Mouse (Mus musculus): ENCODE data around the gene Zfp57.
"Not testable (repeated sequence)": the region's sequence is repeated elsewhere in the genome, so short reads cannot be mapped to it uniquely, and the experiment has no call there.

Gene Zfp57

DNA sequence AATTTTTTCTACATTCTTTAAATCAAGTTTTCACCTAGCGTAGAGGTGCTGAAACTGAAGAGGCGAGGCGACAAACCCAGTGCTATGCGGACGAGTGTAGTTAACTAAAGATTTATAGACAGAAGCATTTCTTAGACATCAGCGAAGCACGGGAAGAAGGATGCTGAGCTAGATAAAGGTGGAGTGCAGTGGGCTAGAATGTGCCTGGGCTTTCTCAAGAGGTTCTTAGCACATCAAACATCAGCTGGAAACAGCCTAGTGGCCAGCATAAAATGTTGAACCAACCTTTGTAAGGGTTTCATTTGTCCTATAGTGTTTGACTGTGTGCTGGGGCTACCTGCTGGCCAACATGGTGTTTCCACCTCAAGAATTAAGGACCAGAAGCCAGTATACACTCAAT, at the start of gene Zfp57:
Gene Zfp57, plus strand, starts transcription at position 301 of the 400 bp plus-strand sequence.
- DNase-seq: no peak

DNA sequence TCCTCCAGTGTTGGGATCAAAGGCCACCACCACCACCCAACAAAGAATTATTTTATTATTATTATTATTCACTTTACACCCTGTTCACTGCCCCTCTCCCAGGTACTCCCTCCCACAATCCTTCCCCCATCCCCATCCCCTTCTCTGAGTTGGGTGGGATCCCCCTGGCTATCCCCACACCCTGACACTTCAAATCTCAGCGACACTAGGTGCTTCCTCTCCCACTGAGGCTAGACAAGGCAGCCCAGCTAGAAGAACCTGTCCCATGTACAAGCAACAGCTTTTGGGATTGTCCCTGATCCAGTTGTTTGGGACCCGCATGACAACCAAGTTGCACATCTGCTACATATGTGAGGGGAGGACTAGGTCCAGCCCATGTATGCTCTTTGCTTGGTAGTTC, 48.3 kb upstream of the Zfp57 start:
- no peak for DNase-seq

DNA sequence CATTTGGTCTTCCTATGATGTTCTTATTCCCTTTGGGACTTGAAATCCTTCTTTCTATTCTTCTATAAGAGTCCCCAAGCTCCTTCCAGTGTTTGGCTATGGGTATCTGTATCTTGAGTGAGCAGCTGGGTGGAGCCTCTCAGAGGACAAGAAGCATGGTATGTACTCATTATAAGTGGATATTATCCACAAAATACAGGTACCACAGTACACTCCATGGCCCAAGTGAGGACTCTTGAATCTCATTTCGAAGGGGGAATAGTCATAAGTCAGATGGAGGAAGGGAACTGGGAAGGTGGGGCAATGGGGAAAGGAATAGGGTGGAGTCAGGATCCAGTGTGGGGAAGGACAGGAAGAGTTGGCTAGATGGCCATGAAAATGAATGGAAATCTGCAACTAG, 47.9 kb upstream of the Zfp57 start:
- no peak for DNase-seq

DNA sequence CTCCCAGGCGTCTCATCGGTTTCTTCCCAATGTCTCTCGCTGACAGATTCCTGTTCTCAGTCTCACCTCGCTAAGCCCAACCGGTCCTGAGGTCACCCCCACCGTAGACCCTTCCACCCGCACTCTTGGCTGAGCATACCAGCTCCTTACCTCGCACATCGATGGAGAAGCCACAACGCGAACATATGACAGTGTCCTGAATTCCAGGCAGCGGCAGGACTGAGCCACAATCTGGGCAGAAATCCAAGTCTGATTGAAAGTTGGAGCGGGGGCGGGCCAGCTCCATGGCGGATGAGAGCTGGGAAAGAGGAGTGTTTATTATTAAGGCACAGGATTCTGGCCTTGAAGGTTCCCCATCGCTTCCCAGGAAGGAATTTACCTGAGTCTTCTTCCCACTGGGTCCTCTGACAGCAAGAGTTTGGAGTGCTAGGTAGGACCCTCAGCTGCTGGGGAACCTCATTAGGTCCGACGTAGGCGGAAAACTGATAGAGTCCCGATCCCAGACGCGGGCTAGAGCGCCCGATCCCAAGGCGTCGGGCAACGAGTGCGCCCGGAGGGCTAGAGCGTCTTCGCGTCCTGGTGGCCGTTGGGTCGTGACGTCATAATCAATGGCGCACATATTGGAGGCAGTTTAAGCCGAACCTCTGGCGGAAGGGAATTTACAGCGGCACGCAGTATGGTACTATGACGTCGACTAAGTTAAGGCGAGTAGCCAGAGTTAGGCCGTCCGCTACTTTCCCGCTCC, 42.8 kb upstream of the Zfp57 start, which contains the start of the genes Znrd1 and Znrd1as:
Gene Znrd1, minus strand, starts transcription at position 561 of the 745 bp plus-strand sequence.
Gene Znrd1as, plus strand, starts transcription at position 594 of the 745 bp plus-strand sequence.
- DNase-seq: peak; percentile 87

DNA sequence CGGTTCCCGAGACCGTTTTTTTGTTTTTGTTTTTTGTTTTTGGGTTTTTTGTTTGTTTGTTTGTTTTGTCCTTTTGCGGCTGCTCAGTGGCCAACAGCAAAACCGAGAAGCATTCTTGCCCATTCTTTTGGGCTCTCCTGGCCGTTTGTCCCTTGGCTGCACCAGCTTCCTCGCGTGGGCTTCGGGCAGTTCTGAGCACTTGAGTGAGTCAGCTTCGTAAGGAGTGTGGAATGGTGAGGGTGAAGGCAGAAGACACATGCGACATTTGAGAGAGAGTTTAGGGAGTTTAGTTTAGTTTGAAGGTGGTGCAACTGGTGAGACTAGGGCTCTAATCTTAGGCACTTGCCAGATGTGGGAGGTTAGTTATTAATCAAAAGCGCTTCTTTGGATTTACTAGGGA, 42.1 kb upstream of the Zfp57 start:
- DNase-seq: no peak

DNA sequence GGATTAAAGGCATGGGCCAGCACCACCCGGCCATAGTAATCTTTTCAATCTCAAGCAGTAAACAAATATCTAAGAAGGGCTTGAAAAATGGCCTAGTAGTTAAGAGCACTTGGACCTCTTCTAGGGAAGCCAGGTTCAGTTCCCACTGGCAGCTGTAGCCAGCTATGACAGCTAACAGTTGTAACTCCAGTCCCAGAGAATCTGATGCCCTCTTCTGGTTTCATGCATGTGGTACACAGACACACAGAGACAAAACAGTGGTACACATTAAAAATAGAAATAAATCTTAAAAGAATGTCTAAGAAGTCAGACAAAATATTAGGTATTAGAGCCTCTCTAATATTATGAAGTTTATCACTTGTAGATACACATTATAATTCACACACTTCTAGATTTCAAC, 39.8 kb upstream of the Zfp57 start:
- DNase-seq: no peak

DNA sequence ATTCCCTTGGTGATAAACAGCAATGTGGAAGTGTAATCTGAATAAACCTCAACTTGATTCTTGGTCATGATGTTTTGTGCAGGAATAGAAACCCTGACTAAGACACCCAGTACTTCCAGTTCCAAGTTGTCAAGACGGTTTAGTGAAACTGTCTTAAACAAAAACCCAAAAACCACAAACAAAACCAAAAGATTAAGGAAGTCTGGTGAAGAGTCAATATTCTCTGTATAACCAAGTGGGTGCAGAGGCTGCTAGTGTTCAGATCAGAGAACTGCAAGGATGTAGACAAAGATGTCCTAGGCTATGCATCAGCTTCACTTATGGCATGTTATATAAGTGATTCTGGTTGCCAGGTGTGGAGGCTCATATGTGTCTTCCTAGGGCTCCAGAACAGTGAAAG, 34.1 kb upstream of the Zfp57 start:
- no peak for DNase-seq

DNA sequence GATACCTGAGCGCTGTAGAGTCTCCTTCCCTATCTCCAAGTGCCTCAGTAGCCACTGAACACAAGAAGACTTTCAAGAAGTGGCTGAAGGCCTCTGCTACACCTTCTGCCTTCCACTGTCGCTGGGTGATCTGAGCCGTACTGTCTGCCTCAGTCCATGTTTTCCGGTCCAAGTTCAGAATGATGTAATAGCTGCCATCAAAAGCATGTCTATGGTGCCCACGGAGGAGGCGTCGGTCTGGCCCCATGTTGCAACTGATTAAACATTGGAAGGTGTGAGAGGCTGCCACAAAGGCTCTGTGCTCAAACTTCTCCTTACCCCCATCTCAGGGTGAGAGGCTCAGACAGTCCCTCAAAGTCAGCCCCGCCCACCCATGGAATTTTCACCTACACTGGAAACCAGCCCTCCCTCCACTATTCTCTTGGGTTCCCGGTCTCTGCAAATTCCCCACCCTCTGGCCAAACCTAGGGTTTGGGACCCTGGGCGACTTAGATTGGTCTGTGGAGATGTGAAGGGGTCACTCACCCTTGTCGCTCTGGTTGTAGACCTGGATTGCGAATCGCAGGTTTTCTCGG, 30.6 kb upstream of the Zfp57 start:
- no peak for DNase-seq

DNA sequence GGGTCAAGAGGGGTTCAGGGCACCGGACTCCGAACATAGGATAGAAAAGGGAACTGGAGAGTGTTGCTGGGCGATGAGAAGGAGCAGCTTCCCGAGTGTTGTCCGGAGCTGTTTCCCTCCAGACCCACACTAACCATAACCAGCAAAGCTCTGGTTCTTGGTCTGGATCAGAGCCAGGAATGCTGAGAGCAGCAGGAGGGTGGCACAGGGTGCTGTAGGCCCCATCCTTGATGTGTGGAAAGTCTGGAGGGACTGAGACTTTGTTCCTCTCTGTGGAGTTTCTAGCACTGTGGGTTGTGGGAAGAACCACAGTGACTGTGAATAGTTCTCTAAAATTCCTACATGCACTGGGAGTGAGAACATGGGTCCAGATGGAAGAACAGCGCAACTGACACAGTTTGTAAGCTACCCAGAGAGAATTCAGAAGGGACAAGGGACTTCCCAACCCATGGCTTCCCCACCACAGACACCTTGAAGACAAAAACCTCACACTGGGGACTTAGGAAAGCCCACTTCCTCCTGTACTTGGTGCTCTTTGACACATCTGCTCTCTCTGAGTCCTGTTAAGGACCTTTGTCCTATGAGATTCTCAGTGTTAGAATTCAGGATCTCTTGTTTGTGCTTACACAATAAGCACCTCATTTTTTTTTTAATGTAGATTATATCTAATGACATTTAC, 29.7 kb upstream of the Zfp57 start:
- no peak for DNase-seq

DNA sequence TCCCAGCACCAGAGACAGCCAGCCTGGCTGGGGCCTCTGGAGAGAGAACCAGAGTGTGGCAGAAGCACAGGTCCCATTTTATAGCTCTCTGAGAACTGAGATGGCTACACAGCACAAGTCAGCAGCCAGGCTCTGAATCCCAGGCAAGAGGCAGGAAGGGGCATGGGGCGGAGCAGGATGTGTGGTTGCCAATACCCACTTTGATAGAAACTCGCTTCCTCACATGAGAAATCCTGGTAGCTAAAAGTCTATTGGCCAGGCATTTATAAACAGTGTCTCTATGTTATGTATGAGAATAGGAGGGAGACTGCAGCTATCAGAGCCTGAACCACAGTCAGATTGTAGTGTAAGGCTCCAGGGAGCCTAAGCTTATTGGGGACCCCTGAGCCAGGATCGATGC, 28.2 kb upstream of the Zfp57 start:
- DNase-seq: peak; percentile 41

DNA sequence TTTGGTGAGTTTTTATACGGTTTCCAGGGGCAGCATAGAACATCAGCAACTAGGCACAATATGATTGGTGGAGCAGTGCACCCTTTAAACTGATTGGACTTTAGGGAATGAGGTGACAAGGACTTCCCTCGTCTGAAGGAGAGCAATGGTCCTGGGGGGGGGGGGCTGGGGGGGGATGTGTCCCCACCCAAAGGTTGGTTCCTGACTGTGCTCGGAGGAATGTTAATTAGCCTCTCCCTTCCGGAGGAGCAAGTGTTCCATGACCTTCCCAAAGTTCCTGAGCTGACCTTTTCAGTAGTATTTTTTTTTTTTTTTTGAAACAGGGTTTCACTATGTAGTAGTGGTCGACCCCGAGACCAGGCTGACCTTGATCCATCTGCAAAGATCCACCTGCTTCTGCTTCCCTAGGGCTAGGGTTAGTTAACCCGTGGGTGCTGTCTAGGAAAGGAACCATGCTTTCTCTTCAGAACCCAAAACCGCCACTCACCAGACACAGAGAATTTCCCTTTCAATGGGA, 27.6 kb upstream of the Zfp57 start:
- DNase-seq: no peak

DNA sequence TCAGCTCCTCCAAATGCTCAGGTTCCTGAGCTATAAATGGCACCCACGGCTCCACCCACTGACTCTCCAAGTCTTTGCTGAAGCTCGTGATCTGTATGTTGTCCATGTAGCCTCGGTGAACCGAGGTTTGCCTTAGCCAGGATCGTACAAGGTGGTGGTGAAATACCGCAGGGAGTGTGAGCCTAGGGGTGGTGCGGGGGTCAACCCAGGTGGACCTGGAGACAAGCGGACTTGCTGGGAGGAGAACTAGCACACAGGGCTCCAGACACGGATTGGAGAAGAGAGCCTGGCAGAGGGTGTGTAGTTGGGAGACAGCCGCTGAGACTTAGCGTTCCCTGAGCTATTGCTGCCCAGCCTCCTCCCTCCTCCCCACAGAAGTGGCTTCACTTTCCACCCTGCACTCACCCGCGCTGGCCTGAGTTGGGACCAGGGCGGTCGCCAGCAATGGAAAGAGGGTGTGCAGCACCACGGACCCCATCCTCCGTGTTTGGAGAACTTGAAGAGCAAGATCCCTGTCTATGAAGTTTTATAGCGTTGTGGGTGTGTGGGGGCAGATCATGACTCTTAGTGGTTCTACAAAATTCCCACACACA, 19.6 kb upstream of the Zfp57 start, which contains the start of gene 2410137M14Rik:
Gene 2410137M14Rik, minus strand, starts transcription at position 17 of the 593 bp plus-strand sequence.
- DNase-seq: no peak

DNA sequence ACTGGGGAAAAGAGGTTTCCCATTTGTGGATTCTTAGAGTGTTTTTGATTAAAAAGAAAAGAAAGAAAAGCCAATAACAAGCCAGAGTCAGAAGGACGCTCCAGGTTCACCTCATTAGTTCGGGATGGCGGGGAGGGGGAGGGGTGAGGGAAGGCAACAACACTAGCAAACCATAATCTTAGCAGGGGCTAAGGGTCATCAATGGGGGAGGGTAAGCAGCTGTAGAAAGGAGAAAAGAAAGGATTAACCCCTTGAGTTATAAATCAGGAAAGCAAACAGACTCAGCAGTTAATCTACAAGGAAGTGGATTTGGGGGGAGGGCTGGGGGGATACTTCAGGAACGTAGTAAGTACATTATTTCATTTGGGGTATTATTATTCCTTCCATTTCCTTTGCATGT, 19.1 kb upstream of the Zfp57 start:
- no peak for DNase-seq

DNA sequence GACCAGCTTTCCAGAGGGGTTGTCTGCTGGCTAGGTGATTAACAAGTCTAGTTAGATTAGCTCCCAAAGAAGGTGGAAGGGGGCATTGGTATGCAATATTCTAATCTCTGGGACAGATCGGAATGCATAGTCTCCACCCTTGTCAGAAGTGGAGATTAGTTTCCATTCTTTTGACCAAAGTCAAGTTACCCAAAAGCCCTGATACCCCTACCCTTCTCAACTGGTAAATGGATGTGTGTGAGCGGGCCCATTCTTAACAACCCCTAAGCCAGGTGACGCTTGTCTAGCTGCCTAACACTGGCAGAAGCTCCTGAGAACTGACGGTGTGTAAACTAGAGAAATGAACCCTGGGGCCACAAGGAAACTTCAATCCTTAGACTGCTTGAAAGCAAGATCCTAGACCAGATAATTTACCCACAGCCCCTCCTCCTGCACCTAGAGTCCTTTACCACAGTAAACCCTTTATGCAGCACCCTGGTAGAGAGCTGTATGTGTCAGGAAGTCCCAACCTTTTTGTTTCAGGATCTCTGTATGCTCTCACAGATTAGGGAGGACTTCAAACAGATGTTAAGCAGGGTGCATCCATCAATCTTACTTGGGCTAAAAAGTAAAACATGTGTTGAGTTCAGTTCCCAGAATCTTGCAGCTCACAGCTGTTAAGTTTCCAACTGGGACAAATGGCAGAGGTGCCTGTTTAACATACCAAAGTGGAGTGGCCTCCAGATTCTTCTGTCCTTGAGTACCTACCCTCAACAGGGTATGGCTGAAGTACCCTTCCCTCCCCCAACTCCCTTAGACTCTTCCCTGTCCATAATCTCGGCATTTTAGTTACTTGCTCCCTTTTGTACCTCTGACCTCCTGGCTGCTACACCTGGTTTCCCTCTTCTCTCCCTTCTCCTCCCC, 18.5 kb upstream of the Zfp57 start:
- DNase-seq: peak; percentile 9

DNA sequence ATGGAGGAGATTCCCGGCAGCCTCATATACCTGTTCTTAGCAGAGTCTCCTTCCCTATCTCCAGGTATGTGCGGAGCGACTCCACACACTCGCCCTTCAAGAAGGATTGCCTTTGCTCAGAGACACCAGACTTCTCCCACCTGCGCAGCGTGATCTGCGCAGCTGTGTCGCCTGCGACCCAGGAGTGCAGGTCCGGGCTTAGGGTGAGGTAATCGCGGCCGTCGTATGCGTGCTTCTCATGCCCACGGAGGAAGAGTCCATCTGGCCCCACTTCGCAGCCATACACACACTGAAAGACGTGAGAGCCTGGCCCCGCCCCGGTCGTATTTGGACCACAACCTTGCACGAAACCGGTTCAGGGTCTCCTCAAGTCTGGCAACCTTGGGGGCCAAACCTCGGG, 12.5 kb upstream of the Zfp57 start:
- DNase-seq: no peak

DNA sequence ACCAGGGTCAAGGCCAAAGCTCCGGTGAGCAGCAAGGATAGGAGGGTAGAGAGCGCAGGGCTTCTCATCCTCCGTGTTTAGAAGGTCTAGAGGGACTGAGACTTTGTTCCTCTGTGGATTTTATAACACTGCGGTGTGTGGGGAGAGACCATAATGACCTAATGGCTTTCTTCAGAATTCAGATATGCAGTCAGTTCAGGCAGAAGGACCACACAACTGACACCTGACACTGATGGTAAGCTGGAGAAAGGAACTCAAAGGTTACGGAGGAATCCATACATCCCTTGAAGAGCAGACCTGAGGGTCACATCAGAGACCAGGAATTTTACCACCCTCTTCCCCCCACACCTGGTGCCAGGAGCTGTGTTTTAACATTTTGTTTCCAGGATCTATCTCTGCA, 11.5 kb upstream of the Zfp57 start, which contains the start of gene H2-M5:
Gene H2-M5, minus strand, starts transcription at position 101 of the 400 bp plus-strand sequence.
- no peak for DNase-seq

DNA sequence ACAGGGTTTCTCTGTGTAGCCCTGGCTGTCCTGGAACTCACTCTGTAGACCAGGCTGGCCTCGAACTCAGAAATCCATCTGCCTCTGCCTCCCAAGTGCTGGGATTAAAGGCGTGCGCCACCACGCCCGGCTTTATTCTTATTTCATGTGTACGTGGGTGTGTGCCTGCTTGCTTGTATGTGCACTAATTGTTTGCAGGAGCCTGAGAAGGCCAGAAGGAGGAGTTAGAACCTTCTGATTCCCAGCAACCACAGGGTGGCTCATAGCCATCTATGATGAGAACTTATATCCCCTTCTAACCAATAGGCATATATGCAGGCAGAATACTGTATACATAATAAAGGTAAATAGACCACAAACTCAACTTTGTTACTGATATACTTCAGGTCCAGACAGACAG, 10.3 kb upstream of the Zfp57 start:
- not testable (repeated sequence) for DNase-seq

DNA sequence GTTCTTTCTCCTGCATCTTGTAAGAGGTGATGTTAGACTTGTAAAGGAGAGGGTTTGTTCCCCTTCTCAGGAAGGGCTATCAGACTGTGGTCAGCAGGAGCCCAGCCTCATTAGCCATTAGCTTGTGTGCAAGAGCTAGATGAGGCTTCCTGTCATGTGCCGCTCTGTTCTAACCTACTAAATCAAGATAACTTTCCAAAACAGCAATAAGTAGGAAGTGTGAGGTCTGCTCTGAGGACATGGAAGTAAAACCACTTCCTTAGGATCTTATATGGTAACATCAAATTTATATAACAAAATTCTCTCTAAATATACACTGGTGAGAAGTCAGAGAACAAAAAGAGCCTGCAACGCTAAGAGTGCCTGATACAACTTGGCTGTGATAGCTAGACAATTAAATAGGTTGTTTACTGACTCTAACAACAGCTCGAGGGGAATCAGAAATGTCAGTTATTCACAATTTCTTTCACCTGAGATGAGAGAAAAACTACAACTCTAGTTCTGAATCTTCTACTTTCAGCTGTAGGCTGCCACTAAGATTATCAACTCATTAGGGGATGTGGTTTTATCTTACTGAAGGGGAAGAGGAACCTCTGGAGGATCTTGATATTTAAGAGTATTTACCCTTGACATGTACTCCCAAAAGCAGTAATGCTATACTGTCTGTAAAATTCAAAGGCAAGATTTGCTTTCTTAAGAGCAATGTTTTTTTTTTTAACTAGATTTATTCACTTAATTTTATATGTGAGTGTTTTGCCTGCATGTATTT, 8.4 kb upstream of the Zfp57 start:
- no peak for DNase-seq

DNA sequence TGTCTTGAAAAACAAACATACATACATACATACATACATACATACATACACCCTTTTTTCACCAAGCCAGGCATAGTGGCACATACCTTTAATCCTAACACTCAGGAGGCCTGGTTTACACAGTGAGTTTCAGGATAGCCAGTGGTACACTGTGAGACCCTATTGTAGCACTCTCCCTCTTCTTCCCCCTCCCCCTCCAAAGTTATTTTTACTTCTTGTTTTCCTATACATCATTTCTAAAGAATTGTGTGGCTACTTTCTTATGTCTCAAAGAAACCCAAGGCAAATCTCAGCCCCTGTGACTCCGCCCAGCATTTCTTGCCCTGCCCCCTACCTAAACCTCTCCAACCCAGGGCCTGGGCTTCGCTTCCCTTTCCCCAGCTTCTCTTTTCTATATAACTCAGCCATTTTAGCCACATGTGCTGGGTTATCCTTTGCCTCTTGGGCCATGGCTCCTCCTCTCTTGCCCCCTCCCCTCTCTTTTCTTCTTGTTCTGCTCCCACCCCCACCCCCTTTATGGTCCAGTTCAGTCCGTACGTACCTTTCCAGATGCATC, 7.1 kb upstream of the Zfp57 start:
- DNase-seq: no peak

DNA sequence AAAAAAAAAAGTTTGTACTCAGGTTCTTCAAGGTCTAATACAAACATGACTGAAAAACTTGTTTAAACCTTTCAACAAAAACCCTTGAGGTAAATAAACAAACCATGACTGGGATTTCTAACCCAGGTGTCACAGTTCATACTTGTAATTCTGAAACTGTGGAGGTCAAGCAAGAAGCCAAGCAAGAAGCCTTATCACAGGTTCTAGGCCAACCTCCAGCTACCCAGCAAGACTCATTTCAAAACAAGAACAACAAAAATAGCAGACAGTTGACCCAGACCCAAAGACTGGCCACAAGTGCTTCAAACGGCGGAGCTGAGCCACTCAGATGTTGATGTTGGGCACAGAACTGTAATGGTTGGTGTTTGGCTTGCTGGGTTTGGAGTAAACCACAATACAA, 6.4 kb upstream of the Zfp57 start:
- DNase-seq: no peak

DNA sequence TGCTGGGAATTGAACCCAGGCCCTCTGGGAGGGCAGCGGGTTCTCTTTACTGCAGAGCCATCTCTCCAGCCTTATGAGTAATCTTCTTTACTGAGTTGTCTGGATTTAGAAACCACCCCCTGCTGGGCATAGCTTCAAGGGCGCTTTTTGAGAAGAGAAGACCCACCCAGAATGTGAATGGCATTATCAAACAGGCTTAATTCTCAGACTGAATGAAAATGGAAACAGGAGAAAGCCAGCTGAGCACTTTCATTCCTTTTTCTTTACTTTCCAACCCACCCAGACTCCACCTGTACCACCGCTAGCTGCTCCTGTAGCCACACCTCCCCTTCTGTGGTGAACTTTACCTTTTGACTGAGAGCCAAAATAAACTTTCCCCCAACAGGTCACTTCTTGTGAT, 5.5 kb upstream of the Zfp57 start:
- DNase-seq: no peak
